Comparison of ENCODE assay signal across 8 mouse cellular contexts in the genomic region with DNA sequence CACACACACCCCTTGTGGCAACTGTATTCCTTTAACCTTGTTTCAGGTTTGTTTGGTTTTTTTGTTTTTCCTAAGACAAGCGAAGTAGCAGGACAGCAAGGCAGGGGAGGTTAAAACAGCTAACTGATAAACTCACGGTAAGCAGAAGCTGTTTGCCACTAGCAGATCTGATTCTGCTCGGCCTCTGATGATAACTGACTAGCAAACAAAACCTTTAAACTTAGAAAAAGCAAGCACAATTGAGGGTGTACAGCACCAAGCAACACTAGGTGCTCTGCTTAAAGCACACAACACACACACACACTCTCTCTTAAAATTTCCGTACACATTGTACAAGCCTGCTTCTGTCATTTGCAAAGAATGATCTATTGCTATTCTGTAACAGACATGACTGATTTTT. TPM values are rescaled to one million over a fixed set of nuclear protein-coding genes. Genes with fewer than 3 reads are reported as not detected.
DNase-seq lines count a peak whose midpoint lies in the region; ATAC-seq and TF ChIP-seq lines count a peak whose summit lies in the region.

No protein-coding gene starts in this region.

- peak overlapping the region; percentile 37; the same call in 1 of the 2 replicates for H3K27ac ChIP-seq in left cerebral cortex, adult 2 months
- H3K27ac ChIP-seq in embryonic facial prominence, embryonic 15.5 days (replicated peaks) = peak overlapping the region; percentile 95
- peak overlapping the region; percentile 91; the same call in 1 of the 2 replicates for H3K27ac ChIP-seq in intestine, embryonic 14.5 days (ENCODE audit: low read depth)
- H3K27ac ChIP-seq in neural tube, embryonic 12.5 days = peak overlapping the region; percentile 87; the same call in 1 of the 2 replicates

- WGBS in embryonic facial prominence, embryonic 15.5 days = 10% methylated on average over 4 of the region's 4 CpGs
- WGBS in intestine, embryonic 14.5 days = 17% methylated on average over 4 of the region's 4 CpGs
- WGBS in neural tube, embryonic 12.5 days = 17% methylated on average over 4 of the region's 4 CpGs

- no peak for TF ChIP-seq CTCF in left cerebral cortex, adult 2 months (IDR thresholded peaks at IDR 0.05)

- H3K27me3 ChIP-seq in embryonic facial prominence, embryonic 15.5 days = no peaks in the 10 kb centered on the region
- H3K27me3 ChIP-seq in intestine, embryonic 14.5 days (replicated peaks; ENCODE audit: control insufficient read depth, insufficient read depth, low read length) = 0 out of 2 replicates have a peak, but pooled peaks cover 2% of the 10 kb centered on the region
- no peaks in the 10 kb centered on the region for H3K27me3 ChIP-seq in neural tube, embryonic 12.5 days (replicated peaks)

- H3K36me3 ChIP-seq in embryonic facial prominence, embryonic 15.5 days = peaks cover 10% of the 10 kb centered on the region; the same call in 1 of the 2 replicates
- 0 out of 2 replicates have a peak, but pooled peaks cover 4% of the 10 kb centered on the region for H3K36me3 ChIP-seq in intestine, embryonic 14.5 days (ENCODE audit: control insufficient read depth, insufficient read depth, low read length)
- H3K36me3 ChIP-seq in neural tube, embryonic 12.5 days = peaks cover 13% of the 10 kb centered on the region

- intact Hi-C loops in left cerebral cortex, adult 2 months (cut with DNase I) = no loop called here

- ATAC-seq in embryonic facial prominence, embryonic 15.5 days (ENCODE audit: insufficient number of reproducible peaks, low FRiP score, low TSS enrichment, low read depth) = no peak
- ATAC-seq in intestine, embryonic 14.5 days (replicated peaks; ENCODE audit: low FRiP score, low TSS enrichment, low read depth) = no peak
- no peak for ATAC-seq in neural tube, embryonic 12.5 days (ENCODE audit: low FRiP score, low read depth)
- ATAC-seq in activated CD4-positive, CD25-positive, alpha-beta regulatory T cell, adult 4 months = no peak

- H3K9me3 ChIP-seq in embryonic facial prominence, embryonic 15.5 days (replicated peaks) = no peaks in the 10 kb centered on the region
- H3K9me3 ChIP-seq in intestine, embryonic 14.5 days (ENCODE audit: control insufficient read depth, low read length) = no peaks in the 10 kb centered on the region
- no peaks in the 10 kb centered on the region for H3K9me3 ChIP-seq in neural tube, embryonic 12.5 days

- no peak overlapping the region for H3K9ac ChIP-seq in embryonic facial prominence, embryonic 15.5 days
- H3K9ac ChIP-seq in intestine, embryonic 14.5 days (ENCODE audit: low read length) = peak overlapping the region; percentile 56
- peak overlapping the region; percentile 74 for H3K9ac ChIP-seq in neural tube, embryonic 12.5 days

- peak overlapping the region; percentile 51 for H3K4me3 ChIP-seq in left cerebral cortex, adult 2 months
- peak overlapping the region; percentile 63 for H3K4me3 ChIP-seq in embryonic facial prominence, embryonic 15.5 days (replicated peaks)
- peak overlapping the region; percentile 41 for H3K4me3 ChIP-seq in intestine, embryonic 14.5 days (ENCODE audit: low read depth, low read length)
- peak overlapping the region; percentile 47 for H3K4me3 ChIP-seq in neural tube, embryonic 12.5 days

- no peak for DNase-seq in left cerebral cortex, adult 2 months (ENCODE audit: extremely low spot score in 1 of 2, low spot score in 2 of 2)
- DNase-seq in left cerebral cortex, adult 8-10 months (ENCODE audit: low spot score in 2 of 2) = no peak
- peak; percentile 52 for DNase-seq in intestine, embryonic 14.5 days (ENCODE audit: low spot score)
- DNase-seq in adrenal gland, adult 8-10 months = no peak
- DNase-seq in layer of hippocampus, adult 9-11 months = no peak

- peaks cover 37% of the 10 kb centered on the region for H3K4me1 ChIP-seq in embryonic facial prominence, embryonic 15.5 days
- H3K4me1 ChIP-seq in intestine, embryonic 14.5 days (replicated peaks; ENCODE audit: control insufficient read depth, insufficient read depth, low read length) = peaks cover 25% of the 10 kb centered on the region
- peaks cover 39% of the 10 kb centered on the region for H3K4me1 ChIP-seq in neural tube, embryonic 12.5 days

- H3K4me2 ChIP-seq in embryonic facial prominence, embryonic 15.5 days (replicated peaks) = peak overlapping the region; percentile 69
- H3K4me2 ChIP-seq in intestine, embryonic 14.5 days (ENCODE audit: low read length) = peak overlapping the region; percentile 59
- H3K4me2 ChIP-seq in neural tube, embryonic 12.5 days (replicated peaks) = peak overlapping the region; percentile 90

RNA-seq across cellular contexts. Expression of a gene that starts 6.8 kb away (rescaled TPM):
- total RNA-seq in left cerebral cortex, adult 2 months (2021) = 10 to 100 TPM; 17.3 to 17.4 TPM
- 10 to 100 TPM; 14.2 to 15.8 (median 14.9) TPM for total RNA-seq in left cerebral cortex, adult 8-10 months (2022)
- 10.8 and 12.0 TPM in 2 replicates for polyA plus RNA-seq in embryonic facial prominence, embryonic 15.5 days (2015; fragmentation: Nextera tagmentation; extraction: Ambion mirVana)
- 3.9 and 4.0 TPM in 2 replicates for polyA plus RNA-seq in intestine, embryonic 14.5 days (2014; fragmentation: Nextera tagmentation; extraction: Ambion mirVana)
- polyA plus RNA-seq in neural tube, embryonic 12.5 days (2016; fragmentation: Nextera tagmentation; extraction: Ambion mirVana) = 11.8 and 12.6 TPM in 2 replicates
- not detected for polyA plus RNA-seq in activated CD4-positive, CD25-positive, alpha-beta regulatory T cell, adult 4 months (2017; shearing (Covaris generic))
- total RNA-seq in adrenal gland, adult 8-10 months (2022) = 10 to 100 TPM in 3 of 4 experiments, 1 to 10 TPM in 1; 7.9 to 17.1 (median 13.2) TPM

RNA-seq across cellular contexts. Expression of a gene that starts 31.8 kb away (rescaled TPM):
- total RNA-seq in left cerebral cortex, adult 2 months (2021) = 1 to 10 TPM; 7.6 to 8.4 TPM
- 10 to 100 TPM in 1 of 4 experiments, 1 to 10 TPM in 3; 8.5 to 10.5 (median 9.4) TPM for total RNA-seq in left cerebral cortex, adult 8-10 months (2022)
- 9.1 and 10.3 TPM in 2 replicates for polyA plus RNA-seq in embryonic facial prominence, embryonic 15.5 days (2015; fragmentation: Nextera tagmentation; extraction: Ambion mirVana)
- 5.3 and 6.8 TPM in 2 replicates for polyA plus RNA-seq in intestine, embryonic 14.5 days (2014; fragmentation: Nextera tagmentation; extraction: Ambion mirVana)
- 8.7 and 9.5 TPM in 2 replicates for polyA plus RNA-seq in neural tube, embryonic 12.5 days (2016; fragmentation: Nextera tagmentation; extraction: Ambion mirVana)
- 10 to 100 TPM; 13.5 to 18.1 TPM for polyA plus RNA-seq in activated CD4-positive, CD25-positive, alpha-beta regulatory T cell, adult 4 months (2017; shearing (Covaris generic))
- 10 to 100 TPM; 36.5 to 39.7 (median 36.7) TPM for total RNA-seq in adrenal gland, adult 8-10 months (2022)

RNA-seq across cellular contexts. Expression of a gene that starts 51.5 kb away (rescaled TPM):
- not detected for total RNA-seq in left cerebral cortex, adult 2 months (2021)
- total RNA-seq in left cerebral cortex, adult 8-10 months (2022) = not detected
- 34.4 and 38.8 TPM in 2 replicates for polyA plus RNA-seq in embryonic facial prominence, embryonic 15.5 days (2015; fragmentation: Nextera tagmentation; extraction: Ambion mirVana)
- 13.0 and 14.2 TPM in 2 replicates for polyA plus RNA-seq in intestine, embryonic 14.5 days (2014; fragmentation: Nextera tagmentation; extraction: Ambion mirVana)
- polyA plus RNA-seq in neural tube, embryonic 12.5 days (2016; fragmentation: Nextera tagmentation; extraction: Ambion mirVana) = 30.7 and 31.0 TPM in 2 replicates
- polyA plus RNA-seq in activated CD4-positive, CD25-positive, alpha-beta regulatory T cell, adult 4 months (2017; shearing (Covaris generic)) = under 1 TPM in 1 of 2 experiments, not detected in 1; 0.16 TPM
- not detected for total RNA-seq in adrenal gland, adult 8-10 months (2022)

Comparison
In these comparisons a context has a peak if more than half of its experiments do, and no peak if none do; other contexts are left out.
1. H3K27ac ChIP-seq: peak in every context shown above with its lines; median percentile 95 in embryonic facial prominence, embryonic 15.5 days; 91 in intestine, embryonic 14.5 days; 87 in neural tube, embryonic 12.5 days; 37 in left cerebral cortex, adult 2 months.
2. RNA of a gene that starts 51.5 kb away (polyA plus RNA-seq): 34.4 to 38.8 TPM in embryonic facial prominence, embryonic 15.5 days, 30.7 to 31.0 TPM in neural tube, embryonic 12.5 days and 13.0 to 14.2 TPM in intestine, embryonic 14.5 days; 0.16 TPM in activated CD4-positive, CD25-positive, alpha-beta regulatory T cell, adult 4 months; every median in the first group is over 10 times any median in the second.
3. Peak in every context shown above with its lines, with median percentiles within 50 percentile points of each other: H3K4me3 ChIP-seq and H3K4me2 ChIP-seq.